19 mouse cellular contexts compared by ENCODE assay signal in genomic region chr11:102417160-102417559, GRCm38 (mm10). TPM values are rescaled to one million over a fixed set of nuclear protein-coding genes. Genes with fewer than 3 reads are reported as not detected.
"Had no signal": no experiment of that assay in that cellular context is flagged by ENCODE, and none has a peak within 500 bp of the region (broad histone marks: within the 10 kb centered on the region; RNA-seq: fewer than 3 reads in every experiment).

No protein-coding gene starts in this region.

- H3K4me1 ChIP-seq: lung, embryonic 15.5 days; midbrain, embryonic 12.5 days; midbrain, embryonic 15.5 days; neural tube, embryonic 12.5 days; stomach, embryonic 15.5 days had no signal

- H3K9me3 ChIP-seq: liver, embryonic 15.5 days; lung, embryonic 15.5 days; midbrain, embryonic 12.5 days; midbrain, embryonic 15.5 days; neural tube, embryonic 12.5 days; stomach, embryonic 15.5 days had no signal

- H3K27me3 ChIP-seq: lung, embryonic 15.5 days; midbrain, embryonic 15.5 days; neural tube, embryonic 12.5 days; stomach, embryonic 15.5 days had no signal

- H3K36me3 ChIP-seq: liver, embryonic 15.5 days; lung, embryonic 15.5 days; midbrain, embryonic 12.5 days; midbrain, embryonic 15.5 days; neural tube, embryonic 12.5 days; stomach, embryonic 15.5 days had no signal

- DNase-seq: liver, postnatal 0 days; lung, adult 2 months; lung, postnatal 14 days; lung, postnatal 36 days; right cerebral cortex, postnatal 14 days; thymus, adult 2 months; thymus, postnatal 25 days; thymus, postnatal 4 days had no signal

- H3K4me2 ChIP-seq: liver, embryonic 15.5 days; lung, embryonic 15.5 days; midbrain, embryonic 12.5 days; midbrain, embryonic 15.5 days; neural tube, embryonic 12.5 days; stomach, embryonic 15.5 days had no signal

- H3K9ac ChIP-seq: liver, embryonic 15.5 days; liver, postnatal 0 days; lung, embryonic 15.5 days; midbrain, embryonic 12.5 days; midbrain, embryonic 15.5 days; neural tube, embryonic 12.5 days; stomach, embryonic 15.5 days had no signal

- H3K4me3 ChIP-seq: liver, embryonic 15.5 days; lung, embryonic 15.5 days; megakaryocyte, embryonic 14.5 days; midbrain, embryonic 12.5 days; midbrain, embryonic 15.5 days; neural tube, embryonic 12.5 days; stomach, embryonic 15.5 days had no signal

- ATAC-seq: liver, postnatal 0 days; midbrain, embryonic 15.5 days had no signal

- H3K27ac ChIP-seq: liver, embryonic 15.5 days; lung, embryonic 15.5 days; macrophage; midbrain, embryonic 12.5 days; midbrain, embryonic 15.5 days; neural tube, embryonic 12.5 days; stomach, embryonic 15.5 days; stomach, postnatal 0 days had no signal

RNA-seq across cellular contexts. Expression of gene Fam171a2, which starts 30.3 kb away (rescaled TPM):
- polyA plus RNA-seq: macrophage had no signal

RNA-seq across cellular contexts. Expression of gene Slc4a1, which starts 51.2 kb away (rescaled TPM):
- polyA plus RNA-seq: macrophage; testis, adult 2 months; urinary bladder, adult 2 months had no signal
